26 mouse cellular contexts compared by ENCODE assay signal in the genomic region with DNA sequence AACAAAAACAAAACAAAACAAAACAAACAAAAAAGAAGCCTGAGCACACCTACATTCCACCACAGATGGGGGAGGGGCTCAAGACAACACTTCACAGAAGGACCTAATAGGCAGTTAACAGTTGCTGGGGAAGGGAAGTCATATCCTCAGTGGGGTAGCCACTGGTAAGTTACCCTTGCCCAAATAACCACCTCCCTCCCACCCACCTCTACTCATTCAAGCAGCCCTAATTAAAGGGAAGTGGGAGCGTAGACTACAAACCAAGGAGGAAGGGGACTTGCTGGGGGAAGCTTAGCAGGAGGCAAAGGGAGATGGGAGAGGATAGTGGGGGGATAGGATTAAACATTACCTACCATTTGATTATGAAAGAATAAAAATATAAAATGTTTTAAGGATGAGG.
"Had no signal": no experiment of that assay in that cellular context is flagged by ENCODE, and none has a peak within 500 bp of the region (broad histone marks: within the 10 kb centered on the region; RNA-seq: fewer than 3 reads in every experiment).

No protein-coding gene starts in this region.

- H3K27me3 ChIP-seq: heart, embryonic 12.5 days; hindbrain, embryonic 12.5 days; intestine, embryonic 15.5 days; kidney, embryonic 15.5 days; limb, embryonic 12.5 days; liver, embryonic 13.5 days had no signal

- ATAC-seq: hindbrain, embryonic 16.5 days; inflammation-experienced regulatory T-cells, adult 6 months; intestine, embryonic 15.5 days had no signal

- H3K9ac ChIP-seq: heart, embryonic 12.5 days; hindbrain, embryonic 12.5 days; hindbrain, embryonic 14.5 days; intestine, embryonic 15.5 days; kidney, embryonic 15.5 days; limb, embryonic 12.5 days; liver, embryonic 13.5 days had no signal

- H3K4me1 ChIP-seq: heart, embryonic 10.5 days; heart, embryonic 12.5 days; hindbrain, embryonic 10.5 days; hindbrain, embryonic 12.5 days; intestine, embryonic 15.5 days; kidney, embryonic 15.5 days; limb, embryonic 10.5 days; limb, embryonic 12.5 days; liver, embryonic 13.5 days had no signal

- DNase-seq: gastrocnemius, postnatal 14 days; gastrocnemius, postnatal 36 days; heart, postnatal 10 days; heart, postnatal 4 days; kidney, adult 11 months; kidney, adult 2 months; kidney, adult 9 months; kidney, postnatal 25 days; kidney, postnatal 4 days; liver; liver, embryonic 13.5 days had no signal

- H3K4me3 ChIP-seq: heart, embryonic 10.5 days; heart, embryonic 12.5 days; hindbrain, embryonic 10.5 days; hindbrain, embryonic 12.5 days; intestine, embryonic 15.5 days; kidney, embryonic 15.5 days; layer of hippocampus, adult 2 months; left cerebral cortex, adult 2 months; limb, embryonic 10.5 days; limb, embryonic 12.5 days; liver, embryonic 13.5 days had no signal

- H3K4me2 ChIP-seq: heart, embryonic 12.5 days; hindbrain, embryonic 12.5 days; hindbrain, embryonic 14.5 days; intestine, embryonic 15.5 days; kidney, embryonic 15.5 days; limb, embryonic 12.5 days; liver, embryonic 11.5 days; liver, embryonic 13.5 days had no signal

- H3K9me3 ChIP-seq: heart, embryonic 10.5 days; heart, embryonic 12.5 days; hindbrain, embryonic 10.5 days; hindbrain, embryonic 12.5 days; intestine, embryonic 15.5 days; kidney, embryonic 15.5 days; limb, embryonic 10.5 days; limb, embryonic 12.5 days; liver, embryonic 13.5 days had no signal

- H3K27ac ChIP-seq: heart, embryonic 10.5 days; hindbrain, embryonic 10.5 days; hindbrain, embryonic 12.5 days; hindbrain, embryonic 14.5 days; intestine, embryonic 15.5 days; kidney, embryonic 15.5 days; kidney, postnatal 0 days; layer of hippocampus, adult 2 months; left cerebral cortex, adult 2 months; limb, embryonic 10.5 days; limb, embryonic 12.5 days; liver, embryonic 13.5 days had no signal
